Mouse (Mus musculus) embryonic facial prominence, embryonic 11.5 days (tissue): ENCODE measurements at regions not wholly inside any gene's neighbourhood (a gene's known extent, or its start where the extent isn't known, plus 50 kb on each side); places are given as distances from the start of the nearest gene placed in this dataset.

Experiments used
- ATAC-seq: fragments of 200-750 bp; cut with Nextera tagmentation; replicated peaks from 2 replicates; pipeline ENCODE4 v1.8.0; 2017; ENCODE audit warnings: low read depth; ENCODE audit not compliant: insufficient number of reproducible peaks, low FRiP score, low TSS enrichment
- DNase-seq: peaks from one replicate; pipeline ENCODE4 v3.0.0-alpha.2; 2015; ENCODE audit warnings: low spot score
- H3K27ac ChIP-seq: fragments of 300-500 bp; sonication (generic); replicated peaks from 2 replicates; pipeline ENCODE4 v1.5.1; 2014; ENCODE audit warnings: mild to moderate bottlenecking, low read depth, low read length, control low read depth
- H3K27me3 ChIP-seq: fragments of 300-500 bp; sonication (generic); 2 replicates; pipeline ENCODE4 v1.6.1; 2014; ENCODE audit warnings: mild to moderate bottlenecking, low read length, moderate library complexity, mixed read lengths; ENCODE audit not compliant: control insufficient read depth, insufficient read depth
- H3K36me3 ChIP-seq: fragments of 300-500 bp; sonication (generic); replicated peaks from 2 replicates; pipeline ENCODE4 v1.6.1; 2014; ENCODE audit warnings: low read depth, mild to moderate bottlenecking, low read length, moderate library complexity, mixed read lengths; ENCODE audit not compliant: control insufficient read depth, insufficient read depth
- H3K4me1 ChIP-seq: fragments of 300-500 bp; sonication (generic); 2 replicates; pipeline ENCODE4 v1.6.1; 2014; ENCODE audit warnings: low read length, mixed read lengths; ENCODE audit not compliant: control insufficient read depth, insufficient read depth
- H3K4me2 ChIP-seq: fragments of 300-500 bp; sonication (generic); 2 replicates; pipeline ENCODE4 v1.6.1; 2014; ENCODE audit warnings: low read depth, mild to moderate bottlenecking, control low read depth, low read length, moderate library complexity
- H3K4me3 ChIP-seq: fragments of 300-500 bp; sonication (generic); 2 replicates; pipeline ENCODE4 v1.5.1; 2014; ENCODE audit warnings: low read depth, low read length, control low read depth
- H3K9ac ChIP-seq: fragments of 300-500 bp; sonication (generic); replicated peaks from 2 replicates; pipeline ENCODE4 v1.6.1; 2014; ENCODE audit warnings: mild to moderate bottlenecking, control low read depth, low read length
- H3K9me3 ChIP-seq: fragments of 300-500 bp; sonication (generic); replicated peaks from 2 replicates; pipeline ENCODE4 v1.6.1; 2016; ENCODE audit warnings: mild to moderate bottlenecking, low read length, inconsistent platforms, mixed read lengths; ENCODE audit not compliant: control insufficient read depth
- whole genome bisulfite sequencing: fragments of 180-500 bp; shearing (Covaris S2); extraction: QIAGEN DNeasy Blood & Tissue Kit; methylation state at CpG from one replicate; pipeline ENCODE4 v1.1.7; 2014; 5-methylcytosine and 5-hydroxymethylcytosine counted together

- Histone ChIP-seq H3K9me3 (no peaks in the 10 kb centered on the region), H3K27ac (no peak overlapping the region), H3K4me2 (no peak overlapping the region), H3K9ac (no peak overlapping the region), H3K4me1 (no peaks in the 10 kb centered on the region), H3K27me3 (no peaks in the 10 kb centered on the region), H3K4me3 (no peak overlapping the region), H3K36me3 (no peaks in the 10 kb centered on the region)
- DNase-seq (no peak), ATAC-seq (no peak)
- WGBS: 84% methylated on average over 3 of the region's 3 CpGs
These were observed 523.8 kb upstream of the Nbea start for GRCm38 (mm10) chr3:56707312-56707711.

GRCm38 (mm10) chr3:56706038-56706437 is 522.5 kb upstream of the Nbea start:
- no peaks in the 10 kb centered on the region for H3K36me3 ChIP-seq
- ATAC-seq (no peak), DNase-seq (no peak)
- 74% methylated on average over 4 of the region's 4 CpGs for WGBS
- no peaks in the 10 kb centered on the region for H3K4me1 ChIP-seq
- no peaks in the 10 kb centered on the region for H3K27me3 ChIP-seq
- no peaks in the 10 kb centered on the region for H3K9me3 ChIP-seq
- no peak overlapping the region for H3K4me3 ChIP-seq
- H3K9ac ChIP-seq: no peak overlapping the region
- H3K27ac ChIP-seq: no peak overlapping the region
- H3K4me2 ChIP-seq: no peak overlapping the region

GRCm38 (mm10) chr3:56698941-56699340 is 515.4 kb upstream of the Nbea start:
- no peaks in the 10 kb centered on the region; the same call in 1 of the 2 replicates for H3K4me1 ChIP-seq
- H3K27me3 ChIP-seq: no peaks in the 10 kb centered on the region
- no peak overlapping the region for H3K4me3 ChIP-seq
- DNase-seq (no peak), ATAC-seq (0 out of 2 replicates have a peak, but pooled peaks have one; percentile 41)
- H3K4me2 ChIP-seq: no peak overlapping the region
- no peaks in the 10 kb centered on the region for H3K9me3 ChIP-seq
- no peaks in the 10 kb centered on the region for H3K36me3 ChIP-seq
- H3K9ac ChIP-seq: no peak overlapping the region
- H3K27ac ChIP-seq: no peak overlapping the region

GRCm38 (mm10) chr3:56698248-56698647 is 514.7 kb upstream of the Nbea start:
- Histone ChIP-seq H3K9me3 (no peaks in the 10 kb centered on the region), H3K4me1 (no peaks in the 10 kb centered on the region; the same call in 1 of the 2 replicates), H3K4me3 (no peak overlapping the region), H3K27me3 (no peaks in the 10 kb centered on the region), H3K36me3 (no peaks in the 10 kb centered on the region), H3K27ac (no peak overlapping the region; the same call in 1 of the 2 replicates), H3K4me2 (no peak overlapping the region), H3K9ac (no peak overlapping the region)
- WGBS: 10% methylated on average over 1 of the region's 1 CpGs
- peak; percentile 64 for DNase-seq
- ATAC-seq: peak; percentile 93

- no peaks in the 10 kb centered on the region for H3K27me3 ChIP-seq
- no peak for ATAC-seq
- WGBS: 92% methylated on average over 7 of the region's 7 CpGs
- no peaks in the 10 kb centered on the region for H3K36me3 ChIP-seq
- H3K27ac ChIP-seq: no peak overlapping the region
- H3K4me1 ChIP-seq: no peaks in the 10 kb centered on the region
- H3K4me2 ChIP-seq: no peak overlapping the region
- no peak for DNase-seq
- H3K9me3 ChIP-seq: no peaks in the 10 kb centered on the region
- H3K9ac ChIP-seq: no peak overlapping the region
- H3K4me3 ChIP-seq: no peak overlapping the region
These were observed 497.5 kb upstream of the Nbea start for GRCm38 (mm10) chr3:56681031-56681430.

GRCm38 (mm10) chr3:56668829-56669228 is 485.3 kb upstream of the Nbea start:
- Histone ChIP-seq H3K36me3 (no peaks in the 10 kb centered on the region), H3K4me1 (no peaks in the 10 kb centered on the region), H3K4me3 (no peak overlapping the region), H3K9ac (no peak overlapping the region), H3K27me3 (no peaks in the 10 kb centered on the region), H3K9me3 (no peaks in the 10 kb centered on the region), H3K27ac (no peak overlapping the region), H3K4me2 (no peak overlapping the region)
- WGBS: 26% methylated on average over 3 of the region's 3 CpGs
- ATAC-seq (no peak), DNase-seq (no peak)

GRCm38 (mm10) chr3:56660594-56660993 is 477.1 kb upstream of the Nbea start:
- WGBS: 89% methylated on average over 2 of the region's 2 CpGs
- H3K4me2 ChIP-seq: no peak overlapping the region
- no peaks in the 10 kb centered on the region for H3K36me3 ChIP-seq

GRCm38 (mm10) chr3:56647313-56647712 is 463.8 kb upstream of the Nbea start:
- ATAC-seq (no peak), DNase-seq (no peak)
- no peaks in the 10 kb centered on the region for H3K27me3 ChIP-seq
- H3K9ac ChIP-seq: no peak overlapping the region
- no peaks in the 10 kb centered on the region for H3K4me1 ChIP-seq
- no peaks in the 10 kb centered on the region for H3K36me3 ChIP-seq
- H3K4me2 ChIP-seq: no peak overlapping the region
- H3K9me3 ChIP-seq: no peaks in the 10 kb centered on the region
- H3K4me3 ChIP-seq: no peak overlapping the region
- WGBS: 71% methylated on average over 3 of the region's 3 CpGs
- no peak overlapping the region for H3K27ac ChIP-seq

More at GRCm38 (mm10) chr3:56660594-56660993, 477.1 kb upstream of the Nbea start:
- DNase-seq (no peak), ATAC-seq (no peak)
- Histone ChIP-seq H3K4me1 (no peaks in the 10 kb centered on the region), H3K4me3 (no peak overlapping the region), H3K9ac (no peak overlapping the region), H3K9me3 (no peaks in the 10 kb centered on the region), H3K27me3 (no peaks in the 10 kb centered on the region), H3K27ac (no peak overlapping the region)
